Mouse (Mus musculus): Measurements from ENCODE around the gene Adgrl3.

DNA sequence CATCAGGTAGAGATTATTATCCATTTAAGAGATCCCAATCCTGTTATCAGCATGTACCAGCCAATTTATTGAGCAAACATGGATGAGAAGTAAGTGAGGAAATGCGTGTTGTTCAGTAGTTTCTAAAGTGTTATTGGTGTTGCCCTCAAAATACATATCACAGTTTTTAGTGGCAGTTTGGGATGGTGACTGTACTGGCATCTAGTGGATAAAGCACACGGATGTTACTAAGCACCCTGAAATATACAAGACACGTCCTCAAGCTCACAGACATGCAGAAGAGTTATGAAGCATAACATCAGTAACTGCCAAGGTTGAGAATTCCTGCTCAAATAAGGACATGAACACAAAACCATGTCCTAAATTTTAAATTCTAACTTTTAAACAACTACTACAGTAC is 601.8 kb downstream of the Adgrl3 start:
- TF ChIP-seq CTCF (IDR thresholded peaks at IDR 0.05; ENCODE audit: low read depth), result no peak
- no peak for TF ChIP-seq EP300 (IDR thresholded peaks at IDR 0.05; ENCODE audit: low read depth)
